Mouse (Mus musculus): ENCODE measurements around the gene Epn2. TPM values are rescaled to one million over a fixed set of nuclear protein-coding genes. Genes with fewer than 3 reads are reported as not detected.

Epn2 gene
- polyA plus RNA-seq, 1 experiment from 2014 or later: 20.5 TPM

GRCm38 (mm10) chr11:61487936-61488335 lies 91.6 kb downstream of the Epn2 start:
- Histone ChIP-seq H3K27ac (replicated peaks) (peak overlapping the region; percentile 94), H3K9me3 (no peaks in the 10 kb centered on the region), H3K4me2 (no peak overlapping the region), H3K4me3 (0 out of 2 replicates have a peak overlapping the region, but pooled peaks have one; percentile 52), H3K4me1 (peaks cover 49% of the 10 kb centered on the region), H3K36me3 (peaks cover 56% of the 10 kb centered on the region), H3K9ac (no peak overlapping the region), H3K27me3 (replicated peaks) (no peaks in the 10 kb centered on the region)
- no peak for ATAC-seq (ENCODE audit: extremely low read depth, insufficient number of reproducible peaks, low FRiP score, low TSS enrichment)
- WGBS: 86% methylated on average over 7 of the region's 7 CpGs

GRCm38 (mm10) chr11:61487401-61487800 lies 92.1 kb downstream of the Epn2 start:
- Histone ChIP-seq H3K4me3 (peak overlapping the region; percentile 52; the same call in 1 of the 2 replicates), H3K4me2 (peak overlapping the region; percentile 65), H3K9me3 (no peaks in the 10 kb centered on the region), H3K27me3 (replicated peaks) (no peaks in the 10 kb centered on the region), H3K27ac (replicated peaks) (peak overlapping the region; percentile 94), H3K4me1 (peaks cover 44% of the 10 kb centered on the region), H3K9ac (peak overlapping the region; percentile 44; the same call in 1 of the 2 replicates), H3K36me3 (peaks cover 50% of the 10 kb centered on the region)
- WGBS: 43% methylated on average over 2 of the region's 2 CpGs
- no peak for ATAC-seq (ENCODE audit: extremely low read depth, insufficient number of reproducible peaks, low FRiP score, low TSS enrichment)

GRCm38 (mm10) chr11:61486458-61487219 lies 92.8 kb downstream of the Epn2 start:
- H3K27me3 ChIP-seq (replicated peaks): no peaks in the 10 kb centered on the region
- ATAC-seq (ENCODE audit: extremely low read depth, insufficient number of reproducible peaks, low FRiP score, low TSS enrichment): no peak
- 89% methylated on average over 14 of the region's 14 CpGs for WGBS
- peak overlapping the region; percentile 65 for H3K4me2 ChIP-seq
- peak overlapping the region; percentile 52 for H3K4me3 ChIP-seq
- peaks cover 43% of the 10 kb centered on the region for H3K36me3 ChIP-seq
- peak overlapping the region; percentile 94 for H3K27ac ChIP-seq (replicated peaks)
- H3K4me1 ChIP-seq: peaks cover 46% of the 10 kb centered on the region
- no peaks in the 10 kb centered on the region for H3K9me3 ChIP-seq
- H3K9ac ChIP-seq: peak overlapping the region; percentile 80

GRCm38 (mm10) chr11:61485541-61486457 lies 93.7 kb downstream of the Epn2 start:
- 52% methylated on average over 22 of the region's 22 CpGs for WGBS
- peak overlapping the region; percentile 52 for H3K4me3 ChIP-seq
- peaks cover 34% of the 10 kb centered on the region for H3K36me3 ChIP-seq
- no peaks in the 10 kb centered on the region for H3K9me3 ChIP-seq
- peak overlapping the region; percentile 65 for H3K4me2 ChIP-seq
- peak overlapping the region; percentile 80 for H3K9ac ChIP-seq
- H3K4me1 ChIP-seq: peaks cover 50% of the 10 kb centered on the region
- H3K27ac ChIP-seq (replicated peaks): peak overlapping the region; percentile 94
- ATAC-seq (ENCODE audit: extremely low read depth, insufficient number of reproducible peaks, low FRiP score, low TSS enrichment): no peak
- no peaks in the 10 kb centered on the region for H3K27me3 ChIP-seq (replicated peaks)

- Histone ChIP-seq H3K4me1 (peaks cover 50% of the 10 kb centered on the region), H3K27ac (replicated peaks) (peak within 1 kb of the TSS; percentile 94), H3K4me3 (peak within 1 kb of the TSS; percentile 52), H3K36me3 (peaks cover 25% of the 10 kb centered on the region), H3K9me3 (no peaks in the 10 kb centered on the region), H3K4me2 (peak within 1 kb of the TSS; percentile 65), H3K9ac (peak within 1 kb of the TSS; percentile 80), H3K27me3 (replicated peaks) (no peaks in the 10 kb centered on the region)
- peak; percentile 58 for ATAC-seq (ENCODE audit: extremely low read depth, insufficient number of reproducible peaks, low FRiP score, low TSS enrichment)
- WGBS: 21% methylated on average over 20 of the region's 20 CpGs
Measured at GRCm38 (mm10) chr11:61484613-61485540, 94.6 kb downstream of the Epn2 start, which contains the start of gene Mfap4. Gene Mfap4 (plus strand): TSS chr11:61485431.

GRCm38 (mm10) chr11:61484256-61484612 lies 95.3 kb downstream of the Epn2 start:
- no peak for ATAC-seq (ENCODE audit: extremely low read depth, insufficient number of reproducible peaks, low FRiP score, low TSS enrichment)
- H3K36me3 ChIP-seq: peaks cover 19% of the 10 kb centered on the region
- H3K4me3 ChIP-seq: peak overlapping the region; percentile 15
- H3K9me3 ChIP-seq: no peaks in the 10 kb centered on the region
- peaks cover 50% of the 10 kb centered on the region for H3K4me1 ChIP-seq
- H3K27ac ChIP-seq (replicated peaks): peak overlapping the region; percentile 94
- H3K4me2 ChIP-seq: peak overlapping the region; percentile 65
- WGBS: 28% methylated on average over 10 of the region's 10 CpGs
- H3K9ac ChIP-seq: peak overlapping the region; percentile 80
- H3K27me3 ChIP-seq (replicated peaks): no peaks in the 10 kb centered on the region

- Histone ChIP-seq H3K4me3 (no peak overlapping the region), H3K27me3 (replicated peaks) (no peaks in the 10 kb centered on the region), H3K9me3 (no peaks in the 10 kb centered on the region), H3K27ac (replicated peaks) (no peak overlapping the region), H3K4me2 (no peak overlapping the region), H3K4me1 (peaks cover 49% of the 10 kb centered on the region), H3K9ac (no peak overlapping the region), H3K36me3 (peaks cover 10% of the 10 kb centered on the region)
- no peak for ATAC-seq (ENCODE audit: extremely low read depth, insufficient number of reproducible peaks, low FRiP score, low TSS enrichment)
- WGBS: 86% methylated on average over 13 of the region's 13 CpGs
Measured at GRCm38 (mm10) chr11:61483226-61483845, 96.2 kb downstream of the Epn2 start.

- Histone ChIP-seq H3K36me3 (no peaks in the 10 kb centered on the region), H3K4me2 (no peak overlapping the region), H3K27me3 (replicated peaks) (no peaks in the 10 kb centered on the region), H3K9ac (peak overlapping the region; percentile 19; the same call in 1 of the 2 replicates), H3K4me3 (no peak overlapping the region), H3K9me3 (no peaks in the 10 kb centered on the region), H3K4me1 (peaks cover 30% of the 10 kb centered on the region), H3K27ac (replicated peaks) (no peak overlapping the region)
- 55% methylated on average over 9 of the region's 9 CpGs for WGBS
- ATAC-seq (ENCODE audit: extremely low read depth, insufficient number of reproducible peaks, low FRiP score, low TSS enrichment): no peak
Measured at GRCm38 (mm10) chr11:61481239-61482090, 98.0 kb downstream of the Epn2 start.

GRCm38 (mm10) chr11:61478788-61479187 lies 100.7 kb downstream of the Epn2 start:
- 81% methylated on average over 4 of the region's 4 CpGs for WGBS
- Histone ChIP-seq H3K4me2 (no peak overlapping the region), H3K9me3 (no peaks in the 10 kb centered on the region), H3K9ac (no peak overlapping the region), H3K27ac (replicated peaks) (no peak overlapping the region), H3K36me3 (no peaks in the 10 kb centered on the region), H3K4me1 (0 out of 2 replicates have a peak, but pooled peaks cover 6% of the 10 kb centered on the region), H3K27me3 (replicated peaks) (no peaks in the 10 kb centered on the region), H3K4me3 (no peak overlapping the region)
- no peak for ATAC-seq (ENCODE audit: extremely low read depth, insufficient number of reproducible peaks, low FRiP score, low TSS enrichment)
